Mouse (Mus musculus): ENCODE results near the gene Bmp7.

- TF ChIP-seq CTCF (conservative IDR thresholded peaks at IDR 0.05; ENCODE audit: low read length) = peak; percentile 47
- TF ChIP-seq NANOG (IDR thresholded peaks at IDR 0.05; ENCODE audit: borderline replicate concordance, low read length) = no peak
- TF ChIP-seq POU5F1 (IDR thresholded peaks at IDR 0.05; ENCODE audit: borderline replicate concordance, low read length) = no peak
Measured at GRCm38 (mm10) chr2:172951976-172952375, 11.9 kb upstream of the Bmp7 start.
